Mouse (Mus musculus): ENCODE data around the gene Pgbd5. TPM values are rescaled to one million over a fixed set of nuclear protein-coding genes. Genes with fewer than 3 reads are reported as not detected.

Pgbd5 gene
- polyA plus RNA-seq, 1 experiment from 2014 or later: 8.0 TPM

- ChIA-PET CTCF (interaction anchor here (0.6 to 6.9 kb wide), 14 partner anchors 15 to 295 kb away, joined by 3 to 62 read pairs (median 3); no protein-coding TSS in a partner anchor), POLR2A (interaction anchor here (0.9 to 1.1 kb wide), 2 partner anchors 110 to 240 kb away, joined by 3 read pairs; no protein-coding TSS in a partner anchor)
- DNase-seq (ENCODE audit: low read depth, low spot score): no peak
- in situ Hi-C loops (cut with MboI; ENCODE audit: low pct_unique_long_range_greater_than_20kb): loop anchor here (5.0 kb wide), 1 partner anchor 295 kb away; no protein-coding TSS in a partner anchor
- TF ChIP-seq CTCF (IDR thresholded peaks at IDR 0.05): no peak
- no peaks in the 10 kb centered on the region for H3K27me3 ChIP-seq
- ATAC-seq: peak; percentile 28
Measured at GRCm38 (mm10) chr8:124346852-124347523, 92.5 kb downstream of the Pgbd5 start.

DNA sequence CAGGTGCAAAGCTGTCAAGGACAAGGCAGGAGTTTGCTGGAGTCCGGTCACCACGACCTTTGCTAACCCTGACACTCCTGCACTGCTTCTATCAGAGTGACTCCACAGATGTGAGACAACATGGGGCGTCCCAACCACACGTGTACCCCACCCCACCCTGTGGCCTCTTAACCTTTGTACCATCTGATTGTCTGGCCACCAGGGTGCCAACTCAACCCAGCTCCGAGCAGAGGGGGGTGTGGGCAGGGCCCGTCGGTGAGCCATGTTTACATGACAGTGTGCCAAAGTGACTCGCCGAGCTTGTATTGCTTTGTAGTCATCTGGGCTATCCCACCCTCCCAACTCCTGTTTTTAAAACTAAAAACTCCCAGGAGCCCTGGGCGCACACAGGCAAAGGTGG, 94.4 kb downstream of the Pgbd5 start:
- ChIA-PET CTCF (interaction anchor here (6.9 kb wide), 1 partner anchor 293 kb away, joined by 62 read pairs; no protein-coding TSS in a partner anchor), POLR2A (interaction anchor here (0.9 to 1.4 kb wide), 2 partner anchors 277 to 291 kb away, joined by 3 read pairs; no protein-coding TSS in a partner anchor)
- no peak for TF ChIP-seq CTCF (IDR thresholded peaks at IDR 0.05)
- DNase-seq (ENCODE audit: low read depth, low spot score): no peak
- no peak for ATAC-seq
- H3K27me3 ChIP-seq: no peaks in the 10 kb centered on the region
- in situ Hi-C loops (cut with MboI; ENCODE audit: low pct_unique_long_range_greater_than_20kb): loop anchor here (5.0 kb wide), 1 partner anchor 293 kb away; no protein-coding TSS in a partner anchor

DNA sequence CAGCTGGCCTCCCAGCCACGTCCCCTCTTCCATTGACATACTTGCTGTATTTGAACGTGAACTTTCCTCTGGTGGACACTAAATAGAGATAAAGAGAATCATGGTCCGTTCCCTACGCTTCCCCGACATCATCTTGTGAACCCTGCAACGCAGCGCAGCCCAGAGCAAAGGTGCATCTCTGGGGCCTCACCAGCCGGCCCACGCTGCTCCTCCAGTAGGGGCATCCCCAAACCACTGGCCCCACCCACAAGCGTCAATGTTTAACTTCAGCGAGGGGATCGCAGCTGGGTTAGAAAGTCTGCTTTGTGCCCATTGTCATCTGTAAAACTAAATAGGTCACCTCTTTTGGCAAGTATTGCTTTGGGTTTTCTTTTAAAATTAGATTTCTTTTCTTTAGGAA, 95.5 kb downstream of the Pgbd5 start:
- in situ Hi-C loops (cut with MboI; ENCODE audit: low pct_unique_long_range_greater_than_20kb): loop anchor here (5.0 kb wide), 1 partner anchor 62 kb away; no protein-coding TSS in a partner anchor
- no peak for TF ChIP-seq CTCF (IDR thresholded peaks at IDR 0.05)
- ATAC-seq (no peak), DNase-seq (ENCODE audit: low read depth, low spot score) (no peak)
- CTCF ChIA-PET: interaction anchor here (6.9 kb wide), 1 partner anchor 292 kb away, joined by 62 read pairs; no protein-coding TSS in a partner anchor
- POLR2A ChIA-PET: interaction anchor here (1.4 kb wide), 1 partner anchor 276 kb away, joined by 3 read pairs; no protein-coding TSS in a partner anchor
- no peaks in the 10 kb centered on the region for H3K27me3 ChIP-seq

DNA sequence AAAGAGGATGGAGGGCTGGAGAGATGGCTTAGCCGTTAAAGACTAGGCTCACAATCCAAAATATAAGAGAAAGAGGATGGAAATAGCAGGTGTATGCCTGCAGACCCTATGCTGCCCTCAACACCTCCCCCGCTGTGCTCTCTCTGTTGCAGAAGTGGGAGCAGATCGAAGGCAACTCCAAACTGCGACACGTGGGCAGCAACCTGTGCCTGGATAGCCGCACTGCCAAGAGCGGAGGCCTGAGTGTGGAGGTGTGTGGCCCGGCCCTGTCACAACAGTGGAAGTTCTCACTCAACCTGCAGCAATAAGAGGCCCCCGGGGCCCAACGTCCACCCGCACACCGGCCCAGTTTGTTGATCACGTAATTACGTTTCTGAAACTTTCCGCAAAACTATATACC, 96.3 kb downstream of the Pgbd5 start:
- DNase-seq (ENCODE audit: low read depth, low spot score): no peak
- ATAC-seq: no peak
- H3K27me3 ChIP-seq: no peaks in the 10 kb centered on the region
- TF ChIP-seq CTCF (IDR thresholded peaks at IDR 0.05): no peak
- POLR2A ChIA-PET: no interaction called here
- in situ Hi-C loops (cut with MboI; ENCODE audit: low pct_unique_long_range_greater_than_20kb): loop anchor here (5.0 kb wide), 1 partner anchor 61 kb away; no protein-coding TSS in a partner anchor
- CTCF ChIA-PET: no interaction called here

- DNase-seq (ENCODE audit: low read depth, low spot score) (peak; percentile 81), ATAC-seq (peak; percentile 78)
- in situ Hi-C loops (cut with MboI; ENCODE audit: low pct_unique_long_range_greater_than_20kb): loop anchor here (5.0 kb wide), 1 partner anchor 58 kb away; no protein-coding TSS in a partner anchor
- TF ChIP-seq CTCF (IDR thresholded peaks at IDR 0.05): no peak
- CTCF ChIA-PET: interaction anchor here (1.2 to 2.4 kb wide), 4 partner anchors 9 to 273 kb away, joined by 3 to 5 read pairs (median 4); no protein-coding TSS in a partner anchor
- no peaks in the 10 kb centered on the region for H3K27me3 ChIP-seq
- POLR2A ChIA-PET: interaction anchor here (1.0 kb wide), 1 partner anchor 9 kb away, joined by 4 read pairs; no protein-coding TSS in a partner anchor
Measured at GRCm38 (mm10) chr8:124340360-124341068, 98.9 kb downstream of the Pgbd5 start.

GRCm38 (mm10) chr8:124339742-124340141, 99.7 kb downstream of the Pgbd5 start:
- no peak for ATAC-seq
- H3K27me3 ChIP-seq: no peaks in the 10 kb centered on the region
- POLR2A ChIA-PET: interaction anchor here (1.0 kb wide), 1 partner anchor 9 kb away, joined by 4 read pairs; no protein-coding TSS in a partner anchor
- TF ChIP-seq CTCF (IDR thresholded peaks at IDR 0.05): no peak
- in situ Hi-C loops (cut with MboI; ENCODE audit: low pct_unique_long_range_greater_than_20kb): loop anchor here (5.0 kb wide), 1 partner anchor 57 kb away; no protein-coding TSS in a partner anchor
- CTCF ChIA-PET: interaction anchor here (2.4 kb wide), 1 partner anchor 31 kb away, joined by 5 read pairs; no protein-coding TSS in a partner anchor
- no peak for DNase-seq (ENCODE audit: low read depth, low spot score)

DNA sequence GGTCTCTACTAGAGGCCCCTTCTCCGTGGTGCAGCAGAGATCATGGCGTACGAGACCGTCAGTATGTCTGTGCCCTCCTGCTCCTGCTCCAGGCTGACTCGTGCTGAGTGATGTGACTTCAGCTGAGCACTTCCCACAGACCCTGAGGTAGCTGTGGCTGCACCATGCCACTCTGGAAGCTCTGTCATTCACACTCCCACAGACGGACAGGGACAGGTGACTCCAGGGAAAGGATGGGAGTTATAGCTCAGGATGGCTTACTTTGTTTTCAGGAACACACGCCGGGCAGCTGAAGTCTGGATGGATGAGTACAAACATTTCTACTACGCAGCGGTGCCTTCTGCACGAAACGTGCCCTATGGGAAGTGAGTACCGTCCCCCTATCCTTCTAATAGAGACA, 103.2 kb downstream of the Pgbd5 start:
- DNase-seq (ENCODE audit: low read depth, low spot score) (no peak), ATAC-seq (no peak)

GRCm38 (mm10) chr8:124331706-124332105, 107.8 kb downstream of the Pgbd5 start:
- no peaks in the 10 kb centered on the region for H3K27me3 ChIP-seq
- in situ Hi-C loops (cut with MboI; ENCODE audit: low pct_unique_long_range_greater_than_20kb): no loop called here
- POLR2A ChIA-PET: interaction anchor here (0.9 to 2.0 kb wide), 3 partner anchors 8 to 31 kb away, joined by 4 to 8 read pairs (median 4); no protein-coding TSS in a partner anchor
- no peak for TF ChIP-seq CTCF (IDR thresholded peaks at IDR 0.05)
- ATAC-seq (peak; percentile 50), DNase-seq (ENCODE audit: low read depth, low spot score) (peak; percentile 94)
- CTCF ChIA-PET: interaction anchor here (0.7 to 1.5 kb wide), 6 partner anchors 9 to 264 kb away, joined by 3 to 5 read pairs (median 3); no protein-coding TSS in a partner anchor

More for the DNA sequence above, 103.2 kb downstream of the Pgbd5 start:
- in situ Hi-C loops (cut with MboI; ENCODE audit: low pct_unique_long_range_greater_than_20kb): no loop called here
- CTCF ChIA-PET: interaction anchor here (1.6 kb wide), 1 partner anchor 18 kb away, joined by 4 read pairs; no protein-coding TSS in a partner anchor
- POLR2A ChIA-PET: no interaction called here
- TF ChIP-seq CTCF (IDR thresholded peaks at IDR 0.05): no peak
- H3K27me3 ChIP-seq: no peaks in the 10 kb centered on the region

DNA sequence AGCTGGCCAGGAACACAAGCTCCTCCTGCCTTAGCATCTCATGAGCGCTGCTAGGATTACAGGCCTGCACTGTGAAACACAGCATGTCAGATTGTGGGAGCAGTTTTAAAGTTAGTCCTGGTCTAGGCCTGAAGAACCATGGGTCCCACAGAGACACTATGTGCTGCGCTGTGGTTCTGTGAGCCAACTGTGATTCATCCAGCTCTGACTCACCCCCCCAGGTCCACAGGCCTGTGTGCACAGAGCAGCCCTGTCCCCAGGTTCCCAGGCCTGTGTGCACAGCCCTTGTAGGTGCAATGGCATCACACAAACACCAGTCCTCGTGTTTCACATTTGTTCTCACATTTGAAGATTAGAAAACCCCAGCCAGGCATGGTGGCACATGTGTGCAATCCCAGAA, 108.4 kb downstream of the Pgbd5 start:
- CTCF ChIA-PET: interaction anchor here (0.7 to 1.5 kb wide), 6 partner anchors 9 to 263 kb away, joined by 3 to 5 read pairs (median 3); no protein-coding TSS in a partner anchor
- no peaks in the 10 kb centered on the region for H3K27me3 ChIP-seq
- ATAC-seq (peak; percentile 82), DNase-seq (ENCODE audit: low read depth, low spot score) (peak; percentile 75)
- POLR2A ChIA-PET: interaction anchor here (0.9 to 2.0 kb wide), 4 partner anchors 9 to 31 kb away, joined by 4 to 8 read pairs (median 4); no protein-coding TSS in a partner anchor
- no peak for TF ChIP-seq CTCF (IDR thresholded peaks at IDR 0.05)
- in situ Hi-C loops (cut with MboI; ENCODE audit: low pct_unique_long_range_greater_than_20kb): no loop called here

- no peak for TF ChIP-seq CTCF (IDR thresholded peaks at IDR 0.05)
- ATAC-seq (peak; percentile 13), DNase-seq (ENCODE audit: low read depth, low spot score) (no peak)
- POLR2A ChIA-PET: interaction anchor here (1.2 to 2.0 kb wide), 3 partner anchors 9 to 13 kb away, joined by 4 to 8 read pairs (median 4); no protein-coding TSS in a partner anchor
- in situ Hi-C loops (cut with MboI; ENCODE audit: low pct_unique_long_range_greater_than_20kb): no loop called here
- CTCF ChIA-PET: interaction anchor here (1.2 kb wide), 1 partner anchor 12 kb away, joined by 3 read pairs; no protein-coding TSS in a partner anchor
- no peaks in the 10 kb centered on the region for H3K27me3 ChIP-seq
Measured at GRCm38 (mm10) chr8:124330433-124330832, 109.0 kb downstream of the Pgbd5 start.

All from Patski (cell line).